Mouse (Mus musculus): ENCODE data around the gene Trpm6. TPM values are rescaled to one million over a fixed set of nuclear protein-coding genes. Genes with fewer than 3 reads are reported as not detected.

Gene Trpm6
- polyA plus RNA-seq, 1 experiment from 2014 or later = 0.13 TPM

- WGBS = 55% methylated on average over 1 of the region's 1 CpGs
- H3K27ac ChIP-seq (replicated peaks) = no peak overlapping the region
- no peak overlapping the region for H3K9ac ChIP-seq (replicated peaks)
- no peaks in the 10 kb centered on the region for H3K27me3 ChIP-seq
- no peak overlapping the region for H3K4me3 ChIP-seq
- no peak for ATAC-seq (replicated peaks)
- no peak overlapping the region for H3K4me2 ChIP-seq (replicated peaks)
- H3K36me3 ChIP-seq = no peaks in the 10 kb centered on the region
- no peaks in the 10 kb centered on the region for H3K9me3 ChIP-seq
- no peaks in the 10 kb centered on the region for H3K4me1 ChIP-seq
These were observed 24.3 kb downstream of the Trpm6 start for GRCm38 (mm10) chr19:18774085-18774484.

GRCm38 (mm10) chr19:18799646-18800045 is 49.9 kb downstream of the Trpm6 start:
- no peak for ATAC-seq (replicated peaks)
- Histone ChIP-seq H3K9ac (replicated peaks) (no peak overlapping the region), H3K27me3 (no peaks in the 10 kb centered on the region), H3K4me2 (replicated peaks) (no peak overlapping the region), H3K27ac (replicated peaks) (no peak overlapping the region), H3K4me1 (no peaks in the 10 kb centered on the region), H3K4me3 (no peak overlapping the region), H3K36me3 (no peaks in the 10 kb centered on the region), H3K9me3 (no peaks in the 10 kb centered on the region)
- 61% methylated on average over 1 of the region's 1 CpGs for WGBS

- H3K36me3 ChIP-seq = no peaks in the 10 kb centered on the region
- no peaks in the 10 kb centered on the region for H3K27me3 ChIP-seq
- no peaks in the 10 kb centered on the region for H3K9me3 ChIP-seq
- no peak overlapping the region for H3K9ac ChIP-seq (replicated peaks)
- no peak overlapping the region for H3K4me2 ChIP-seq (replicated peaks)
- H3K4me3 ChIP-seq = no peak overlapping the region
- ATAC-seq (replicated peaks) = no peak
- H3K27ac ChIP-seq (replicated peaks) = no peak overlapping the region
- no peaks in the 10 kb centered on the region for H3K4me1 ChIP-seq
- WGBS = 89% methylated on average over 3 of the region's 3 CpGs
These were observed 61.5 kb downstream of the Trpm6 start for GRCm38 (mm10) chr19:18811264-18811663.

DNA sequence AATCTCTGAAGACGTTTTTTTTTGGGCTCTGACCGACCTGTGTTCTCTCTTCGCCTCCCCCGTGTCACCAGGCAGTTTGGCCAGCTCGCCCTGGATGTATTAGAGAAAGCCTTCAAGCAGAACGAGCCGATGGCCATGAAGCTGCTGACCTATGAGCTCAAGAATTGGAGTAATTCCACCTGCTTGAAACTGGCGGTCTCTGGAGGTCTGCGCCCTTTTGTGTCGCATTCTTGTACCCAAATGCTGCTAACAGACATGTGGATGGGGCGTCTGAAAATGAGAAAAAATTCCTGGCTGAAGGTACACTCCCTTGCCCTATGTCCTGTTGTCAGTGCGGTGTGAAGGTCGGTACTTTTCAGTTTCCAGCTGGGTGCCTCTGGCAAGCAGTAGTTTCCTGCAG is 65.4 kb downstream of the Trpm6 start:
- no peak overlapping the region for H3K4me2 ChIP-seq (replicated peaks)
- no peaks in the 10 kb centered on the region for H3K9me3 ChIP-seq
- H3K27me3 ChIP-seq = no peaks in the 10 kb centered on the region
- no peaks in the 10 kb centered on the region for H3K36me3 ChIP-seq
- H3K27ac ChIP-seq (replicated peaks) = no peak overlapping the region
- no peak for ATAC-seq (replicated peaks)
- no peak overlapping the region for H3K4me3 ChIP-seq
- no peak overlapping the region for H3K9ac ChIP-seq (replicated peaks)
- H3K4me1 ChIP-seq = no peaks in the 10 kb centered on the region
- 87% methylated on average over 13 of the region's 13 CpGs for WGBS

GRCm38 (mm10) chr19:18817425-18817824 is 67.6 kb downstream of the Trpm6 start:
- no peak overlapping the region for H3K4me3 ChIP-seq
- H3K9me3 ChIP-seq = no peaks in the 10 kb centered on the region
- no peaks in the 10 kb centered on the region for H3K4me1 ChIP-seq
- WGBS = 71% methylated on average over 2 of the region's 2 CpGs
- H3K27me3 ChIP-seq = no peaks in the 10 kb centered on the region
- H3K36me3 ChIP-seq = no peaks in the 10 kb centered on the region
- H3K4me2 ChIP-seq (replicated peaks) = no peak overlapping the region
- ATAC-seq (replicated peaks) = no peak
- H3K9ac ChIP-seq (replicated peaks) = no peak overlapping the region
- H3K27ac ChIP-seq (replicated peaks) = no peak overlapping the region

- no peak overlapping the region for H3K4me2 ChIP-seq (replicated peaks)
- 76% methylated on average over 2 of the region's 2 CpGs for WGBS
- ATAC-seq (replicated peaks) = no peak
These were observed 78.8 kb downstream of the Trpm6 start for GRCm38 (mm10) chr19:18828601-18829000.

GRCm38 (mm10) chr19:18831196-18831595 is 81.4 kb downstream of the Trpm6 start:
- Histone ChIP-seq H3K9me3 (no peaks in the 10 kb centered on the region), H3K4me1 (no peaks in the 10 kb centered on the region), H3K27ac (replicated peaks) (no peak overlapping the region), H3K4me3 (no peak overlapping the region), H3K36me3 (no peaks in the 10 kb centered on the region), H3K9ac (replicated peaks) (no peak overlapping the region), H3K27me3 (no peaks in the 10 kb centered on the region), H3K4me2 (replicated peaks) (no peak overlapping the region)
- no peak for ATAC-seq (replicated peaks)
- WGBS = 87% methylated on average over 3 of the region's 3 CpGs

More at GRCm38 (mm10) chr19:18828601-18829000, 78.8 kb downstream of the Trpm6 start:
- no peaks in the 10 kb centered on the region for H3K27me3 ChIP-seq
- no peaks in the 10 kb centered on the region for H3K4me1 ChIP-seq
- no peaks in the 10 kb centered on the region for H3K9me3 ChIP-seq
- H3K36me3 ChIP-seq = no peaks in the 10 kb centered on the region
- H3K4me3 ChIP-seq = no peak overlapping the region
- no peak overlapping the region for H3K9ac ChIP-seq (replicated peaks)
- H3K27ac ChIP-seq (replicated peaks) = no peak overlapping the region

GRCm38 (mm10) chr19:18834971-18835370 is 85.2 kb downstream of the Trpm6 start:
- 12% methylated on average over 6 of the region's 6 CpGs for WGBS
- ATAC-seq (replicated peaks) = no peak

GRCm38 (mm10) chr19:18841789-18842562 is 92.2 kb downstream of the Trpm6 start:
- no peak overlapping the region for H3K4me2 ChIP-seq (replicated peaks)
- no peaks in the 10 kb centered on the region; the same call in 1 of the 2 replicates for H3K4me1 ChIP-seq
- H3K9me3 ChIP-seq = no peaks in the 10 kb centered on the region
- H3K4me3 ChIP-seq = no peak overlapping the region
- H3K9ac ChIP-seq (replicated peaks) = no peak overlapping the region
- 0 out of 2 replicates have a peak, but pooled peaks have one; percentile 55 for ATAC-seq (replicated peaks)
- H3K27ac ChIP-seq (replicated peaks) = no peak overlapping the region
- WGBS = 66% methylated on average over 19 of the region's 19 CpGs
- no peaks in the 10 kb centered on the region for H3K27me3 ChIP-seq
- no peaks in the 10 kb centered on the region for H3K36me3 ChIP-seq

More at GRCm38 (mm10) chr19:18834971-18835370, 85.2 kb downstream of the Trpm6 start:
- Histone ChIP-seq H3K4me1 (no peaks in the 10 kb centered on the region), H3K9me3 (no peaks in the 10 kb centered on the region), H3K4me2 (replicated peaks) (no peak overlapping the region), H3K27me3 (no peaks in the 10 kb centered on the region), H3K4me3 (no peak overlapping the region), H3K27ac (replicated peaks) (no peak overlapping the region), H3K36me3 (no peaks in the 10 kb centered on the region), H3K9ac (replicated peaks) (no peak overlapping the region)

DNA sequence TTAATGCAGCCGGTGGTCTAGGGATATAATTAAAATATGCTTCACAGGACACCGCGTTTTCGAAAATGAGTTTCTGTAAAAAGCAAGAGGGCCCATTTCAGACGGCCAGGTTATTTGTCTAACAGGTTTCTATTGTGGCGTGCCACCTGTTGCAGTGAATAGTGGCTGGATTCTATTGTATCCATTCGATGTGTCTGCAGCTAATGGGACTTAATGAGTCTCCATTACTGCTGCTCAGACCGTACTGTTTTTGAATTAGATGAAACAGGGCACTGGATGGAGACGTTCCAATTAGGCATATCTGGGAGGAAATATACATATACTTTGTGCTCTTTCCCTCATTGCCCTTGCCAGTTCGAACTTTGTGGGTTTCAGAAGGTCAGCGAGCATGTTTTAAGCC is 92.8 kb downstream of the Trpm6 start:
- WGBS = 22% methylated on average over 11 of the region's 11 CpGs
- H3K4me1 ChIP-seq = no peaks in the 10 kb centered on the region; the same call in 1 of the 2 replicates
- no peaks in the 10 kb centered on the region for H3K27me3 ChIP-seq
- H3K9me3 ChIP-seq = no peaks in the 10 kb centered on the region
- no peak overlapping the region for H3K9ac ChIP-seq (replicated peaks)
- peak; percentile 43; the same call in 1 of the 2 replicates for ATAC-seq (replicated peaks)
- no peak overlapping the region for H3K27ac ChIP-seq (replicated peaks)
- H3K36me3 ChIP-seq = no peaks in the 10 kb centered on the region
- H3K4me3 ChIP-seq = no peak overlapping the region
- H3K4me2 ChIP-seq (replicated peaks) = no peak overlapping the region

- 91% methylated on average over 4 of the region's 4 CpGs for WGBS
- Histone ChIP-seq H3K27me3 (no peaks in the 10 kb centered on the region), H3K4me1 (no peaks in the 10 kb centered on the region; the same call in 1 of the 2 replicates), H3K4me3 (no peak overlapping the region), H3K4me2 (replicated peaks) (no peak overlapping the region), H3K27ac (replicated peaks) (no peak overlapping the region), H3K9me3 (no peaks in the 10 kb centered on the region), H3K9ac (replicated peaks) (no peak overlapping the region), H3K36me3 (no peaks in the 10 kb centered on the region)
- ATAC-seq (replicated peaks) = no peak
These were observed 96.6 kb downstream of the Trpm6 start for GRCm38 (mm10) chr19:18846336-18846735.

- 66% methylated on average over 4 of the region's 4 CpGs for WGBS
- H3K4me2 ChIP-seq (replicated peaks) = no peak overlapping the region
- no peak for ATAC-seq (replicated peaks)
- H3K27ac ChIP-seq (replicated peaks) = no peak overlapping the region
- no peak overlapping the region for H3K4me3 ChIP-seq
- H3K27me3 ChIP-seq = no peaks in the 10 kb centered on the region
- H3K4me1 ChIP-seq = peaks cover 6% of the 10 kb centered on the region; the same call in 1 of the 2 replicates
- no peak overlapping the region for H3K9ac ChIP-seq (replicated peaks)
- H3K9me3 ChIP-seq = no peaks in the 10 kb centered on the region
- no peaks in the 10 kb centered on the region for H3K36me3 ChIP-seq
These were observed 118.5 kb downstream of the Trpm6 start for GRCm38 (mm10) chr19:18868311-18868710.
